Mouse (Mus musculus): ENCODE measurements around the gene Mptx1.
"Not testable (repeated sequence)": the region's sequence is repeated elsewhere in the genome, so short reads cannot be mapped to it uniquely, and the experiment has no call there.

Gene Mptx1

GRCm38 (mm10) chr1:174330218-174330617 lies at the start of gene Mptx1:
Gene Mptx1 (plus strand): TSS chr1:174330518.
- no peak for DNase-seq (ENCODE audit: low read depth, low spot score)

GRCm38 (mm10) chr1:174303162-174303561 lies 27.2 kb upstream of the Mptx1 start:
- no peak for DNase-seq (ENCODE audit: low read depth, low spot score)

DNA sequence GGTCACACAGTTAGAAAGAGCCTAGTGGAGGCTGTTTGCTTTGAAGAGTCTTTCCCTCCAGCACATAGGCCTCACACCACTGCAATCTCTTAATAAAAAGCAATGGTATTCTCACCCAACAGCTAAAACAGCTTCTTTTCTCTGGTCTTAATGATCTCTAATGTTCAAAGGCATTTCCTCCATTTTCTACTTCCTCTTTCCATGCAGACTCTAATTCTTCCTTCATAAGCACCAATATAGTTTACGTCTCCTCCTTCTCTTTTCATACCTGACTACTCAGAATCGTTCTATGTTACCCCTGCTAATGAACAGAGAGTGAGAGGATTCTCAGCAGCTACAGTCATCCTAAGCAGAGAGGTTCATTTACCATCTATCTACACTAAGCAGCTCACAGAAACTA lies 13.0 kb upstream of the Mptx1 start:
- DNase-seq (ENCODE audit: low read depth, low spot score): no peak

DNA sequence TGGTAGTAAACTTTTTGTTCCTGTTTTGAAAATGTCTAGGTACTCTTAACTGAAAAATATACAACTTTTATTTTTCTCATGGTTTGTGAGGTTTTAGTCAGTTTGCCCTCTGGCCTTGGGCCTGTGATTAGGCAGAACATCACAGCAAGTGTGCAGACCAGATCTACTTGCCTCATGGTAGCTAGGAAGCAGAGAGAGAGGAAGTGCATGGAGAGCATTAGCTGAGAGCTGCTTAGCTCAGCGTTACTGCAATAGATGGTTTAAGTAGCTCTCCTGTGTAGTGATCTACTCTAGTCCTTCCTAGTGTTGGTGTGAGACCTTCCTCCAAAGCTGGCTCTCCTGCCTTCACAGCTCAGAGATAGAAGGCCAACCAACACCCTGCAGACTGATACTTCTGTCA lies 23.3 kb downstream of the Mptx1 start:
- DNase-seq (ENCODE audit: low read depth, low spot score): not testable (repeated sequence)

GRCm38 (mm10) chr1:174354640-174355039 lies 24.3 kb downstream of the Mptx1 start:
- DNase-seq (ENCODE audit: low read depth, low spot score): no peak

DNA sequence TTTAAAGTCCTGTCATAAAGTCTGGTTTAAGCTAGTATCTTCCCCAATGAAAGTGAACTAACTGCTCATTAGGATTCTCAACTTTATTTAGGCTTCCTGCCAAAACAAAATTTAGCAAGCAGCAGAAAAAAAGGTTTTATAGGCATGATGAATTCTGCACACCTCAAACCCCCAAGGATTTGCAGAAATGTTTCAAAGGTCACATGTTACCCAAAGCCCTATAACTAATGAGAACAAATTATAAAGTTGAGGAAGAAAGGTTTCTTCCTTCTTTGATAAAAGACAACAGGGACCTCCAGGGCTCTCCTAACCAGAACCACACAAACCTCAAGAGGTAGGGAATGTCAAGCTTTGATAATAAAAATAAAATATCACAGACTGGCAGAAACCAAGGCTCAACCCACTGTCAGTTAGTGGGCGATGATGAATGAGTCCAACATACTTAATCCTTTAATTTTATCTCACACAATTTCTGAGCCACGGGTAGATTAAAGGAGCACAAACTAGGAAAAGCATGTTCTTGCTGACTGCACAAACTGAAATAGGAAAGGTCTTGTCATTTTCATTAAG lies 34.6 kb downstream of the Mptx1 start, which contains the start of gene Olfr417:
Gene Olfr417, plus strand, starts transcription at position 241 of the 570 bp plus-strand sequence.
- no peak for DNase-seq (ENCODE audit: low read depth, low spot score)

DNA sequence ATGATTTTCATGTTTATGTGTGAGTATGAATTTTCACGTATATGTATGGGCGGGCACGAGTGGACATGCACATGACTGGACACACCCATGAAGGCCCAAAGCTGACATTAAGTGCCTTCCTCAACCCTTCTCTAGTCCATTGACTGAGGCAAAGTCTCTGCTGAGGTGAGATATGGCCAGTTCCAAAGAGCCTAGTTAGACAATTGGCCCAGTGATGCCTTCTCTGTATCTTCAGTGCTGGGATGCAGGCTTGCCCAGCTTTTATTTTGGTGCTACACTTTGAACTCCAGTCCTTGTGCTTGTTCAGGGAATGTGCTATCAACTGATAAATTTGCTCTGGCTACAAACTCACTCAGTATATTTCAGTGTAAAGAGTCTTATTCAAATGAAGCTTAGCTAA lies 43.5 kb downstream of the Mptx1 start:
- no peak for DNase-seq (ENCODE audit: low read depth, low spot score)
